Mouse (Mus musculus): ENCODE data around the gene Lypd5.
A peak's percentile ranks its signal among the peaks of the same experiment; 100 is the strongest.

The Lypd5 gene

DNA sequence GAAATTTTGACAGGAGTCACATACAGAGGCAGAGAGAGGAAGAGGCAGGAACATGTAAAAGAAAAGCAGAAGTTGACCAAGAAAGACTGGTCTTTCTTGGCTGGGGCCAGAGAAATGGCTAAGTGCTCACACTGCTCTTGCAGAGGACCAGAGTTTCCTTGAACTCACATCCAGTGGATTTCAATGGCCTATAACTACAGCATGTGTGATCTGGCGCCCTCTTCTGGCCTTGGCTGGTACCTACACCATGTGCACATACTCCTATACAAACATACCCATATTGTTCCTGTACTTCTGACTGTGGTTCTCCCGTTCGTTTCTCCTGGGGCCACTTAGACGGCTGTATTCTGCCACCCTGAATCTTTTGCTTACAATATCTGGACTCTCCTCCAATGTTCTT is 12.0 kb downstream of the Lypd5 start:
- DNase-seq (ENCODE audit: low spot score): no peak

GRCm38 (mm10) chr7:24363228-24363627 is 14.2 kb downstream of the Lypd5 start:
- DNase-seq (ENCODE audit: low spot score): no peak

DNA sequence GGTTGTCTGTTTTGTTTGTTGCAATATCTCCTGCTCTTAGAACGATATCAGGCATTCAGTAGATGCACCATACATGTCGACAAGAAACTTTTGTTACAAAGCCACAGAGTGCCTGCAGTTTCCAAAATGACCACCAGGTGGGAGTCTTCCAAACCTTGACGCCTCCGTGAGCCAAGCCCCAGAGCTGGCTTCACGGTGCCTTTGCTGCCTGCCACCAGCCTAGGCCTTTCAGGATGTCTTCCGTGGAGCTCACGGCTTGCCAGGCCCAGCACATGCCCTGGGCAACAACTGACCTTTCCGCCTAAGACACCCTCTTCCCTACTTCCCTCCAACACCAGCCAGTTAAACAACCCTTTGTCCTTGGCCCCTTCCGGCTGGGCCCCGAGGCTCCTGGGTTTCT is 15.8 kb downstream of the Lypd5 start:
- peak; percentile 78 for DNase-seq (ENCODE audit: low spot score)

GRCm38 (mm10) chr7:24365258-24366014 is 16.4 kb downstream of the Lypd5 start:
- no peak for DNase-seq (ENCODE audit: low spot score)

DNA sequence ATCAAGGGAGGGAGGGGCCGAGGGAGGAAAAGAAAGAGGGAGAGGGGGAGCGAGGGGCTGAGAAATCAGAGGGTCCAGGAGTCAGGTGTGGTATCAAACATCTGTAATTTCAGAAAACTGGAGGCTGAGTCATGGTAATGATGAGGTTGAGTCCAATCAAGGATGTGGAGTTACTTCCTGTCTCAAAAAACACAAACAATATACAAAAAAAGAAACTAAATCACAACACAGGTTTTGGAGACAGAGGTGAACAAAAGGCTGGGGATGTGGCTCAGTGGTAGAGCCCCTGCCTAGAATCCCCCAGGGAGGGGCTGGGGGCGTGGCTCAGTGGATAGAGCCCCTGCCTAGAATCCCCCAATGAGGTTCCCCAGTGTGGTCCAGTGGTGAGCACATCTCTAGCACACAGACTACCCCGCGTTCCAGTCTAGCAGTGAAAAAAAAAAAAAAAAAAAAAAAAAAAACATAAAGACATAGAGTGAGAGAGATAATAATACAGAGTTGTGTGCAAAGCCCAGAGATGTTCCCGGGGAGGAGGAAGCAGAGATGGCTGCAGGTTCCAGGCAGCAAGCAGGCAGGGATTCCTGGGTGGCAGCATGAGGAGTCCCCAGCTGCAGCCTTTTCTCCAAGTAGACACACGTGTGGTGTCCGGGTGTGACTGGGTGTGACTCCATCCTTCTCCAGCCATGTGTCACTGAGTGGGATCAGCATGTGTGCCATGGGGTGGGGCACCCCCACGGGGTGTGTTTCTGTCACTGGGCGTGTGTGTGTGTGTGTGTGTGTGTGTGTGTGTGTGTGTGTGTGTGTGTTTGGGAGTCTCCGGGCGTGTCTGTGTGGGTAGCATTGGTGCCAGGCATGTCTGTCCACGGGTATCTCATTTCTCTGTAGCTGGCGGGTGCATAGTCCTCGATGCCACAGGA is 18.0 kb downstream of the Lypd5 start:
- DNase-seq (ENCODE audit: low spot score): no peak

GRCm38 (mm10) chr7:24368226-24368625 is 19.2 kb downstream of the Lypd5 start:
- DNase-seq (ENCODE audit: low spot score): no peak

DNA sequence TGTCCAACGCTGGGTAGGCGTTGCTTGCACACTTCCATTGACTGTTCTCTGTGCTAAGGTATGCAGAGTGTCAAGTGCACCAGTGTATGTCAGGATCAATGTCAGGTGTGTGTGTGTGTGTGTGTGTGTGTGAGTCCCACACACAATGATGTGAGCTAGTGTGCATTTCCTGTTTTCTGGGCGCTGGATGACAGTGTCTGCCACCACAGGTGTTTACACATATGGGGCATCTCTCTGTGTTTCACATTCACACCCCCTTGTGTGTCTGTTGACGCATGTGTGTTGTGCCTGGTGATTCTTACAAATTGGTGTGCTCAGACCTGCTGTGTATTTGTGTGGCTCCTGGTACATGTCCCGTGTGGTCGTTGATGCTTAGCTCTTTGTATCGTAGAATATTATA is 19.9 kb downstream of the Lypd5 start:
- DNase-seq (ENCODE audit: low spot score): no peak

- no peak for DNase-seq (ENCODE audit: low spot score)
Measured at GRCm38 (mm10) chr7:24369731-24370541, 20.9 kb downstream of the Lypd5 start, which contains the start of gene Kcnn4. Gene Kcnn4, plus strand, starts transcription at chr7:24370263.

DNA sequence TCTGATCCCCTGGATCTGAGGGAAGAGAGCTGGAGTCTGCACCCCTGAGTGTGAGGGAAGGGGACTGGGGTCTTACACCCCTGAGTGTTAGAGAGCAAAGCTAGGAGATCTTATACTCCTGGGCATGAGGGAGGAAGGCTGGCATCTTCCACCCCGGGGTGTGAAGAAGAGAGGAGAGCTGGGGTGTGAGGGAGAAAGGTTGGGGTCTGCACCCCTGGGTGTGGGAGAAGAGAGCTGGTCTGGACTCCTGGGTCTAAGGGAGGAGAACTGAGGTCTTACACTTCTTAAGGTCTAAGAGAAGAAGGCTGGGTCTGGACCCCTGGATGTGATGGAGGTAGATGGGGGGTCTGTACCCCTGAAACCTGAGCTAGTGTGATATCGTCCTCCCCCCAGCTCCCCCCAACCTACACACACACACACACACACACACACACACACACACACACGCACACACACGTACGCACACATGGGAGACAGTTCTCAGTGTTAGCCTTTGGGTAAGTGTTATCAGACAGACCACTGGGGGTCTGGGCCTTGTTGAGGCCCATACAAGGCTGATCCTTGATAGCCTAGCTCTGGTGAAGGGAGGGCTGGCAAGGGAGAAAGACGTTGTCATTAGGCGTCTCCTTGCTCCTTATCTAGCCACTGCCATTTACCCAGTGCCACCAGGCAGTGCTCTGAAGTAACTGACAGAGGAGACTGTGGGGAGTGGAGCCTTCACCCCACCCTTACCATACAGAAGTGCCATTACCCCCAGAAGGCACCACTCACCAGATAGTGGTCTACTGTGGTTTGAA is 22.2 kb downstream of the Lypd5 start:
- DNase-seq (ENCODE audit: low spot score): no peak

DNA sequence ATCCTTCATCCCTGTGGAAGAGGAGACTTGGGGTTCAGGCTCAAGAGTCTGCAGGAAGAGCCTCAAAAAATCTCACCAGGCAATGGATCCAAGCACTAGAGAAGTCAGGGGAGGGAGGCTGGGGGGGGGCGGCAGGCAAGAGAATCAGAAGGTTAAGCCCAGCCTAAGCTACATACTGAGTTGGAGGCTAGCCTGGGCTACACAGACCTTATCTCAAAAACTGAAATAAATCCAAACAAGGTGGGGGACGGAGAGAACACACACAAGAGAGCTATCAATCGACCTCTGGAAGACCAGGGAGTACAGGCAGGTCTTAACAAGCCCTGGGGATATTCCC is 22.8 kb downstream of the Lypd5 start:
- no peak for DNase-seq (ENCODE audit: low spot score)

DNA sequence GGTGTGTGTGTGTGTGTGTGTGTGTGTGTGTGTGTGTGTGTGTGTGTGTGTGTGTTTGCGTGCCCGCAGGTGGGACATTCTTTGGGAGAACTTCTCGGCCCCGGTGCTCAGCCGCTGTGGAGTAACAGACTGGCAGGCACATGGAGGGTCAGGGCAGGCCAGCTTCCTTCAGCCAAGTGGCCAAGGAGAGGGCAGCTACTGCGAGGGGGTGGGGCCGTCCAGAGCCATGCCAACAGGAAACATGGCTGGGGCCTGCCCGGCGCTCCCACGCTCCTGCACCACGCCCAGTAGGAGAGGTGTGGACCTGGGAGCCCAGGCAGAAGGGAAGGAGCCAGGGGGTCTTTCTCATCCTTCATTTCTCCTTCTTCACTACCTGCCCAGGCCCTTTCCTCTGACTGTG is 23.3 kb downstream of the Lypd5 start:
- DNase-seq (ENCODE audit: low spot score): peak; percentile 56

- no peak for DNase-seq (ENCODE audit: low spot score)
Measured at GRCm38 (mm10) chr7:24372786-24373185, 23.8 kb downstream of the Lypd5 start.

DNA sequence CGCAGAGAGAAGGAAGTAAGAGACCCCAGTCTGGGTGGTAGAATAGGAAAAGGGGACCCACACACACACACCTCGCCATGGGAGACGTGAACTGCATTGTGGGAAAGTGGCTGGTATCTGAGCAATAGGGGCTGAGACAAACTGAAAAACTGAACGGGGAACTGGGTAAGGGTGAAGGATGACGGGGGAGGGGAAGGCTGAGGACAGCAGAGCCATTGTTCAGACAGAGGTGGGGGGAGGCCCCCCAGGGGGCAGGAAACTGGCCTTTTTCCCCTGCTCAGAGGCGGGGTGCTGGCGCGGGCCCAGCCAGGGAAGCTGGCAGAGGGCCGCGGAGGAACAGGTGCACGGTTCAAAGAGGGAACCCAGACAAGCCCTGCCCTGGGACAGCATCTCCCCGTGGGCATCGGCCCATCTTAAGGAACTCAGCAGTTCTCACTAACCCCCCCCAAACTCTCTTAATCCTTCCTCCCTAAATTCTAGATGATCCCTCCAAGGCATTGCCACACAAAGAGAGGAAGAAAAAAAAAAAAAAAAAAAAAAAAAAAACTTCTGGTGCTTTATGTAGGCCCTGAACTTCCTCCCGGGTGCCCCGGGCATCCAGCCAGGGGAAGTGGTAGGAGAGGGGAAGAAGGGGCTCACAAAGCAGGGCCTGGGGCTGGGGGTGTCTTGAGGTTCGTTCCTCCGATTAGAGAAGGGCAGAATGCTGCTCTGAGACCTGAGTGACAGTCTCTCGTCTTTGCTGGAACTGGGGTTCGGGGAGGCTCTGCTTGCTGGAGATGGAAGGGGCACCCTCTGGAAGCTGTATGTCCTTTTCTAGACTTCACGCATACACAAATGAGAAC is 24.8 kb downstream of the Lypd5 start:
- DNase-seq (ENCODE audit: low spot score): peak; percentile 48

- no peak for DNase-seq (ENCODE audit: low spot score)
Measured at GRCm38 (mm10) chr7:24376456-24376855, 27.5 kb downstream of the Lypd5 start.

- peak; percentile 88 for DNase-seq (ENCODE audit: low spot score)
Measured at GRCm38 (mm10) chr7:24377091-24377865, 28.3 kb downstream of the Lypd5 start.

- no peak for DNase-seq (ENCODE audit: low spot score)
Measured at GRCm38 (mm10) chr7:24378049-24378701, 29.2 kb downstream of the Lypd5 start.

DNA sequence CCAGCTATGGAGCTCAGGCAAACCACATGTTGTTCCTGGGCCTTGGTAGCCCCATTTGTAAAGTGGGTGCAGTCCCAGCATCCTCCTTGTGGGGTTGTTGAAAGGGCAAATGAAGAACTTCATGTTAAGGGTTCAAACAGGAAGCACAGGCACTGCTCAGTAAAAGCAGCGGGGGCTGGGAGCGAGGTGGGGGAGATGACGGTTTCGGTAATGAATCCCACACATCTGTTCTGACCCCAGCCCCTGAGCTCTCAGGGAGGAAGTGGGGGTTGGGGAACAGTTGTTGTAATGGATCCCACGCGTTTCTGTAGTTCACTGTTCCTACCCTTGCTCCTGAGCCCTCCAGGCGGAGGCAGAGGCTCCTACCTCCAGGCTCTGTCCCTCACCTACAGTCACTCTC is 30.9 kb downstream of the Lypd5 start:
- no peak for DNase-seq (ENCODE audit: low spot score)

GRCm38 (mm10) chr7:24380370-24380769 is 31.4 kb downstream of the Lypd5 start:
- no peak for DNase-seq (ENCODE audit: low spot score)

- DNase-seq (ENCODE audit: low spot score): no peak
Measured at GRCm38 (mm10) chr7:24382730-24383372, 33.9 kb downstream of the Lypd5 start.
